Mouse (Mus musculus) stomach, embryonic 16.5 days (tissue): ENCODE data around the gene Ninl. TPM values are rescaled to one million over a fixed set of nuclear protein-coding genes. Genes with fewer than 3 reads are reported as not detected.
A peak's percentile ranks its signal among the peaks of the same experiment; 100 is the strongest.

ENCODE experiments used
- ATAC-seq: fragments of 200-750 bp; cut with Nextera tagmentation; 2 replicates; pipeline ENCODE4 v1.8.0; 2017; ENCODE audit warnings: moderate number of reproducible peaks, moderate TSS enrichment; ENCODE audit not compliant: insufficient read depth, low FRiP score
- H3K27ac ChIP-seq: fragments of 300-500 bp; sonication (generic); 2 replicates; pipeline ENCODE4 v1.5.1; 2014; ENCODE audit warnings: low read length
- H3K27me3 ChIP-seq: fragments of 300-500 bp; sonication (generic); 2 replicates; pipeline ENCODE4 v1.6.1; 2014; ENCODE audit warnings: low read length, control low read depth, mixed read lengths; ENCODE audit not compliant: control insufficient read depth, insufficient read depth
- H3K36me3 ChIP-seq: fragments of 300-500 bp; sonication (generic); 2 replicates; pipeline ENCODE4 v1.6.1; 2014; ENCODE audit warnings: low read length; ENCODE audit not compliant: control insufficient read depth, insufficient read depth
- H3K4me1 ChIP-seq: fragments of 300-500 bp; sonication (generic); 2 replicates; pipeline ENCODE4 v1.6.1; 2014; ENCODE audit warnings: low read length, control low read depth, mixed read lengths; ENCODE audit not compliant: control insufficient read depth, insufficient read depth
- H3K4me2 ChIP-seq: fragments of 300-500 bp; sonication (generic); 2 replicates; pipeline ENCODE4 v1.6.1; 2014; ENCODE audit warnings: low read depth, low read length, mixed read lengths
- H3K4me3 ChIP-seq: fragments of 300-500 bp; sonication (generic); replicated peaks from 2 replicates; pipeline ENCODE4 v1.5.1; 2014; ENCODE audit warnings: mild to moderate bottlenecking, low read length
- H3K9ac ChIP-seq: fragments of 300-500 bp; sonication (generic); 2 replicates; pipeline ENCODE4 v1.6.1; 2014; ENCODE audit warnings: low read length
- H3K9me3 ChIP-seq: fragments of 300-500 bp; sonication (generic); replicated peaks from 2 replicates; pipeline ENCODE4 v1.6.1; 2016; ENCODE audit warnings: low read length, control low read depth; ENCODE audit not compliant: control insufficient read depth
- WGBS: fragments of 180-500 bp; shearing (Covaris S2); extraction: QIAGEN DNeasy Blood & Tissue Kit; methylation state at CpG from one replicate; pipeline ENCODE4 v1.1.7; 2014; 5-methylcytosine and 5-hydroxymethylcytosine counted together
- polyA plus RNA-seq: library from polyadenylated mRNA; unstranded; fragments of >200 nt; fragmentation: Nextera tagmentation; extraction: Ambion mirVana; gene quantifications from 2 replicates; pipeline ENCODE4 v1.2.1, GENCODE M21; 2015

Gene Ninl
- 6.2 and 8.6 TPM in 2 replicates for polyA plus RNA-seq

DNA sequence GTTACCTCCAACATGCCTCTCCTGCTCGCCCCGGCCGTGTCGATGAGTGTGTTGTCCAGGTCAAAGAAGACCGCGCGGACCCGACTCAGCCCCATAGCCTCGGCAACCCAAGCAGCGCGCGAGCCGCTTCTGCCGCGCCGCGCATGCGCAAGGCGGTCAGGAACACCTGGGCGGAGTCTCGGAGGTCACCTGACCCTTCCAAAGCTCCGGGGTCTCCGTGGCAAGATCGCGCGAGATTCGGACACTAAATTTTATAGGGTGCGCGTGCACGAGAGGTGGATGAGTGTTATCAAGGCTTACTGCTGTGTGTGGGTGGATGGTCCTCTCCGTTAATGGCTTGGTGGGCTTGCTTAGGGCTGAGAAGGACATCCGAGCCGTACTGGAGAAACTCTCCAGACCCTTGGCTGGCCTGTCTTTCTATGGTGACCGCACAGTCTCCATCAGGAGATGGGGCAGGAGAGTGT lies at the start of gene Ninl, which contains the start of gene Nanp:
Gene Ninl, minus strand, starts transcription at position 151 of the 464 bp plus-strand sequence.
Gene Nanp, minus strand, starts transcription at position 167 of the 464 bp plus-strand sequence.
- Histone ChIP-seq H3K4me3 (peak within 1 kb of the TSS; percentile 96), H3K9ac (peak within 1 kb of the TSS; percentile 99), H3K4me2 (peak within 1 kb of the TSS; percentile 97), H3K27me3 (no peaks in the 10 kb centered on the region), H3K4me1 (peaks cover 15% of the 10 kb centered on the region), H3K9me3 (no peaks in the 10 kb centered on the region), H3K27ac (peak within 1 kb of the TSS; percentile 80), H3K36me3 (no peaks in the 10 kb centered on the region)
- under 1% methylated on average over 34 of the region's 34 CpGs for WGBS
- ATAC-seq, result peak; percentile 93

DNA sequence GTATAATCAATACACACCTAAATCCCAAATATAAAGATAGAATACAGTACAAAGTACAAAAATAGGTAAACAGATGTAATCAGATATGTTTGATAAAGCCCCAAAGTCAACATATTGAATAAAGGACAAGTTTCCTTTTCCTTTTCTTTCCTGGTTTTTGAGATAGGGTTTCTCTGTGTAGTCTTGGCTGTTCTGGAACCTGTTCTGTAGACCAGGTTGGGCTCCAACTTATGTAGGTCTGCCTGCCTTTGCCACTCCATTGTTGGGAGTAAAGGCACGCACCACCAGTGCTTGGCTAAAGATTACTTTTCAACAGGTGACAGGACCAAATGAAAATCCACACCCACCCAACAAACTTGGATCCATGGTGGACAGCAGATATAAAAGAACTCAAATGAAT lies 17.5 kb upstream of the Ninl start:
- WGBS, result 73% methylated on average over 1 of the region's 1 CpGs
- H3K27ac ChIP-seq, result no peak overlapping the region
- no peaks in the 10 kb centered on the region for H3K9me3 ChIP-seq
- H3K9ac ChIP-seq, result no peak overlapping the region
- H3K36me3 ChIP-seq, result no peaks in the 10 kb centered on the region
- H3K4me3 ChIP-seq, result no peak overlapping the region
- no peaks in the 10 kb centered on the region for H3K27me3 ChIP-seq
- H3K4me2 ChIP-seq, result no peak overlapping the region
- H3K4me1 ChIP-seq, result no peaks in the 10 kb centered on the region
- ATAC-seq, result peak; percentile 66

DNA sequence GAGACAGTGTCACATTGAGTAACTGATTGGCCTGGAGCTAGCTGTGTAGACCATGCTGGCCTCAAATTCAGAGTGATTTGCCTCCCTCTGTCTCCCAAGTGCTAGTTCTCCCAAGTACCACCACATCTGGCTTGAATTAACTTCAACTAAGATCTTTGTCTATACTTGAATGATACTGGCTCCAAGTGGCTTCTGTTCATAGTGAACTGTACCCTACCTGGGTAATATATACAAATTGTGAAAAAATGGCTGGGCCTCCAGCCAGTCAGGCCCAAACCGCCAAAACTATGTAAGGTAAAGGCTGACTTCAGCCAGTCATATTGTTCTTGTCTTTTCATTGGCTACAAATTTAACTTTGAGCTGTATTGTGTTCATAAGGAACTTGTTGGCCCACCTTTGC lies 1.2 kb upstream of the Ninl start:
- ATAC-seq, result no peak
- Histone ChIP-seq H3K36me3 (no peaks in the 10 kb centered on the region), H3K27ac (no peak overlapping the region), H3K9ac (no peak overlapping the region), H3K27me3 (no peaks in the 10 kb centered on the region), H3K4me1 (peaks cover 15% of the 10 kb centered on the region), H3K9me3 (no peaks in the 10 kb centered on the region), H3K4me2 (no peak overlapping the region), H3K4me3 (no peak overlapping the region)
- 87% methylated on average over 1 of the region's 1 CpGs for WGBS

DNA sequence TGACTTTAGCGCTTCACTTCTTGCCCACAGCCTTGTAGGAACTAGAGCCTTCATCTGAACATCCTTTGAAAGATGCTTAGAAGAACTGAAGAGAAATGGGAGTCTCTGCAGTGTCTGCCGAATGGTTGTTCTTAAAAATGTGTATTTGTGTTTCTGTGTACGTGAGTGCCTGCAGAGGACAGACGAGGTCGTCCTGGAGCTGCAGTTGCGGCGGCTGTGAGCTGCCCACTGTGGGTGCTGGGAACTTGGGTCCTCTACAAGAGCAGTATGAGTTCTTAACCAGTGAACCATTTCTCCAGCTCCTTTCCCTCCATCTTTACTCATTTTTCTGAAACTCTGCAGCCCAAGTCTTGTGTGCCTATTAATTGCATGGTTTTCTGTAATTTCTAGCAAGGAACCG lies 544 bp upstream of the Ninl start:
- 36% methylated on average over 8 of the region's 8 CpGs for WGBS
- 0 out of 2 replicates have a peak, but pooled peaks have one; percentile 3 for ATAC-seq
- peak overlapping the region; percentile 66; the same call in 1 of the 2 replicates for H3K27ac ChIP-seq

DNA sequence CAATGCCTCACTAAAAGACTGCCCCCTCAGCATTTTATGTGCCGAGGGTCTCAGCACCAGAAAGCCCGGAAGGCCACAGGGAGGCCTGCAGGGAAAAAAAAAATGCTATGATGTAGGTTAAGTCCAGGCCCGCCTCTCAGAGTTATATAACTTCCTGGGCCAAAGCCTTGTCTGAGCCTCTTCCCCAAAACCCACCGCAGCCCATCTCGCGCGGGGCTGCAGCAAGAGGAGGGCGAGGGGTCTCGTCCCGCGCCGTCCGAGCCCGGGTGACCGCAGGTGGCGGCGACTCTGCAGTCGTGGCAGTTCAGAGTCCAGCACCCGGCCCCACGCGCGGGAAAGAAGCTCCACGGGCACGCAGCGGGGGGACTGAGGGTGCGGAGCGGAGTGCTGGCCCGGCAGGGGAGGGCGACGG lies 365 bp downstream of the Ninl start:
- peak overlapping the region; percentile 99 for H3K9ac ChIP-seq
- ATAC-seq, result no peak
- peak overlapping the region; percentile 97 for H3K4me2 ChIP-seq
- H3K4me1 ChIP-seq, result peaks cover 15% of the 10 kb centered on the region
- no peaks in the 10 kb centered on the region for H3K36me3 ChIP-seq
- H3K27ac ChIP-seq, result peak overlapping the region; percentile 80
- peak overlapping the region; percentile 96 for H3K4me3 ChIP-seq
- no peaks in the 10 kb centered on the region for H3K27me3 ChIP-seq
- H3K9me3 ChIP-seq, result no peaks in the 10 kb centered on the region
- WGBS, result 0% methylated on average over 30 of the region's 30 CpGs

More for the DNA sequence above, 544 bp upstream of the Ninl start:
- Histone ChIP-seq H3K27me3 (no peaks in the 10 kb centered on the region), H3K4me2 (peak overlapping the region; percentile 97), H3K4me1 (peaks cover 15% of the 10 kb centered on the region), H3K9ac (peak overlapping the region; percentile 83), H3K36me3 (no peaks in the 10 kb centered on the region), H3K9me3 (no peaks in the 10 kb centered on the region), H3K4me3 (peak overlapping the region; percentile 96)

DNA sequence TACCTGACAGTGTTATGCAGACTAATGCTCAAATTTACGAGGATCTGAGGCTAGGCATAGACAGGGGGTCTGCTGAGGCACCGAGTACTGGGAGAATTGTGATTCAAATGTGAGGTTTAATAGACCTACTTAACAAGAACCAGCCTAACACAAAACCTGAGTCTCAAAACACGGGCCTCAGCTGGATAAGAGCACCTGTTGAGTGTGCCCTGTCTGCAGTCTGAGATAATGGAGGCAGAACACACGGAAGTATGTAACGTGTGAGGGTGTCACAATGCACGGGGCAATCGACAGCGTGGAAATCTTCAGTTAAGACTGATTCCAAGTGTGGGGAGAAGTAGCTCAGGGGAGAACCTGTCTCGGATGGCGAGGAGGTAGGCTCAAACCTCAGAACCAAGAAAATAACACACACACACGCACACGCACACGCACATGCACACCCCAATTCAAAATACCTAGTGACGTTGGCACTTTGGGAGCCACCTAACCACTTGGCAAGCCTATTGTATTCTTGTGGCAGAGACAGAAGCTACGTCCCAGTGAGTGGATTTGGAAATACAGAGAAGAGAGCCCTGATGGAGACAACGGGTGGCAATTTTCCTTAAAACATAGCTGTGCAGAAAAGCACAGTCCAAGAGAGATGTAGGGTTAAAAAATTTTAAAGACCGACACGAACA lies 1.2 kb downstream of the Ninl start:
- Histone ChIP-seq H3K9ac (peak overlapping the region; percentile 99), H3K27ac (no peak overlapping the region; the same call in 1 of the 2 replicates), H3K36me3 (no peaks in the 10 kb centered on the region), H3K4me2 (peak overlapping the region; percentile 97), H3K9me3 (no peaks in the 10 kb centered on the region), H3K27me3 (no peaks in the 10 kb centered on the region), H3K4me1 (peaks cover 15% of the 10 kb centered on the region), H3K4me3 (peak overlapping the region; percentile 96)
- WGBS, result 51% methylated on average over 18 of the region's 18 CpGs
- no peak for ATAC-seq

DNA sequence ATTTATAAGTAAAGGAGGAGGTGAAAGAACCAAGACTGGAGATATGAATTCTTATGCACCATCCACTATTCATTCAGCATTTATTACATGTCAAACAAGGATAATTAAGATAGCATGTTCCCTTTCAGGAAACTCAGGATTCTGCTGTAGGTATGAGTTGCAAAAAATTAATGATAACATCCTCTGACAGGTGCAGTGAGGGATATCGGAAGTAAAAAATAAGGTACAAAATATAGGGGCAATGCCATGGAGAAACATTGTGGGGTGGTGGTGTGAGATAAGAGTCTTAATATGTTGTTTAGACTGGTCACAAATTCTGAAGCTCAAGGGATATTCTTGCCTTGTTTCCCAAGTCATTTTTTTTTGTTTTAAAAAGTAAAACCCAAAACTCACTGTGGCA lies 1.9 kb downstream of the Ninl start:
- Histone ChIP-seq H3K4me3 (no peak overlapping the region), H3K27ac (no peak overlapping the region), H3K4me2 (no peak overlapping the region), H3K9ac (0 out of 2 replicates have a peak overlapping the region, but pooled peaks have one; percentile 99), H3K9me3 (no peaks in the 10 kb centered on the region), H3K36me3 (no peaks in the 10 kb centered on the region), H3K27me3 (no peaks in the 10 kb centered on the region), H3K4me1 (peaks cover 15% of the 10 kb centered on the region)
- 84% methylated on average over 1 of the region's 1 CpGs for WGBS
- ATAC-seq, result no peak

DNA sequence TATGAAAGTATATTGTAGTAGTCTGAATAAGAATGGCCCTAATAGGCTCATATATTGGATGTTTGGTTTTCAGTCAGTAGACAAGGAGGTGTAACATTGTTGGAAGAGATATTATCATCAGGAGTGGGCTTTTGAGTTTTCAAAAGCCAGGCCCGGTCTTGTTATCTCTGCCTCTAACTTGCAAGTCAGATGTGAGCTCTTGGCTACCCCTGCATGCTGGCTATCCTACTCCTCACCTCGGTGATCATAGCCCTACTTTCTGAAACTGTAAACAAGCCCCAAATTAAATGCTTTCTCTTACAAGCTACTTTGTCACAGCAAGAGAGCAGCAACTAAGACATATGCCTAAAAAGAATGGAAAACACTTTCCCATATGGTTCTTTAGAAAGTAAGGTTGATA lies 2.5 kb downstream of the Ninl start:
- no peaks in the 10 kb centered on the region for H3K27me3 ChIP-seq
- no peak overlapping the region for H3K27ac ChIP-seq
- WGBS, result 77% methylated on average over 2 of the region's 2 CpGs
- no peak for ATAC-seq
- H3K9me3 ChIP-seq, result no peaks in the 10 kb centered on the region
- H3K4me2 ChIP-seq, result no peak overlapping the region
- H3K9ac ChIP-seq, result no peak overlapping the region
- H3K4me3 ChIP-seq, result no peak overlapping the region
- H3K4me1 ChIP-seq, result peaks cover 15% of the 10 kb centered on the region
- H3K36me3 ChIP-seq, result no peaks in the 10 kb centered on the region

DNA sequence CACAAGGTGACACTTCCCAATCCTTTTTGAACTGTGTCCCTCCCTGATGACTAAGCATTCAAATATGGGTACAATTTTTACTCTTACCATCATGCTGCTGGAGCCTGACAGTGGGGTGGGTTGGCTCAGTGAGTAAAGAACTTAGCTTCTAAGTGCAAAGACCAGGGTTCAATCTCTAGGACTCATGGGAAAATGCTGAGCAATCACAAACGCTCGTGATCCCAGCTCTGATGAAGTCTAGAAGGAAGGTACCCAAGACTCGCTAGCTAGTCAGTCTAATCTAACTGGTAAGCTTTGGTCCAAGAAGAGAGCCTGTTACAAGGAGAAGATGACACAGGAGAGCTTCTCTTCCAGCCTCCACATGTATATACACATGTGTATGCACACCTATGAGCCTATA lies 4.7 kb downstream of the Ninl start:
- Histone ChIP-seq H3K27ac (no peak overlapping the region), H3K36me3 (no peaks in the 10 kb centered on the region), H3K4me2 (no peak overlapping the region), H3K27me3 (no peaks in the 10 kb centered on the region), H3K9ac (no peak overlapping the region), H3K4me3 (no peak overlapping the region), H3K9me3 (no peaks in the 10 kb centered on the region), H3K4me1 (peaks cover 9% of the 10 kb centered on the region)
- no peak for ATAC-seq
- 94% methylated on average over 3 of the region's 3 CpGs for WGBS
